Mouse (Mus musculus): ENCODE measurements at regions not wholly inside any gene's neighbourhood (a gene's known extent, or its start where the extent isn't known, plus 50 kb on each side); places are given as distances from the start of the nearest gene placed in this dataset.

DNA sequence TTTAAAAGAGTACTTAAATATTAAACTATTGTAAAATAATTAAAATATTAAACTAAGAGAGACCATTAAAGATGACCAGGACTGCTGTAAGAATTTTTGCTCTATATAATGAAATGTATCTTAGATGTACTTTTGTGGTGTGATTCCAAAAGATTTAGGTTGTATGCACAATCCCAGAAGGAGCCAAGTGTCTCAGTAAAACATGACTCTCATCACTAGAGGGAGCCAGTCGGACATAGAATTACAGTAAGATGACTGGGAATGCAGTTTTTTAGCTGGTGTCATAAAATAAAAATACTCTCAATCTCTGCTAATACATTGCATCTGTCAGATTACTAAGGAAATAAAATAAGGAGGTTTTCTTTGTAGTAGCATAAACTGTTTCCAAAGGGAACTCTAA, 316.9 kb upstream of the Mme start:
- no peak overlapping the region for H3K27ac ChIP-seq (replicated peaks)
- H3K9ac ChIP-seq (ENCODE audit: low read length): no peak overlapping the region
- TF ChIP-seq CTCF (IDR thresholded peaks at IDR 0.05; ENCODE audit: low read depth) (peak; percentile 61), EP300 (optimal IDR thresholded peaks at IDR 0.05) (no peak)
- 3% methylated on average over 1 of the region's 1 CpGs for WGBS
- no peaks in the 10 kb centered on the region for H3K36me3 ChIP-seq (ENCODE audit: control insufficient read depth, insufficient read depth, low read length)
- no peak overlapping the region for H3K4me2 ChIP-seq (replicated peaks; ENCODE audit: low read depth)
- no peaks in the 10 kb centered on the region for H3K9me3 ChIP-seq (ENCODE audit: control insufficient read depth, low read length)
- ATAC-seq (ENCODE audit: low FRiP score, low TSS enrichment): no peak
- no peaks in the 10 kb centered on the region for H3K27me3 ChIP-seq (ENCODE audit: control insufficient read depth, insufficient read depth, low read length)
- H3K4me1 ChIP-seq (replicated peaks; ENCODE audit: control insufficient read depth, insufficient read depth): no peaks in the 10 kb centered on the region
- H3K4me3 ChIP-seq (ENCODE audit: low read depth, low read length): no peak overlapping the region
- no peak for DNase-seq (ENCODE audit: low spot score)

DNA sequence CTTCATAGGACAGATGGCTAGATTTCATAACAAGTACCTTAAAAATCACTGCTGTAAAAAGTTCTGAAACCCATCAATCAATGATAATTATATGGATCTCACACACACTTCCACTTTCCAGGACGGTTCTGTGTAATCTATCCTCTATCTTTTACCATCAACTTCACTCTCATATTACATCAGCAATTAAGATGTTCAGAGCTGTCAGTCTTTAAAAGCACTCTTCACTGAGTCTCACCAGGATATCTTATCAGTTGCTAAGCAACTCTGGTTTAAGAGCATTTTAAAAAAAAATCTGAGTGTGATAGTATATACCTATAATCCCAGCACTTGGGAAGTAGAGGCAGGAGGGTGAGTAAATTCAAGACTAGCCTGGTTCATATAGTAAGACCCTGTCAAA, 312.0 kb upstream of the Gpr149 start:
- DNase-seq (ENCODE audit: low spot score) (no peak), ATAC-seq (ENCODE audit: low FRiP score, low TSS enrichment) (no peak)
- no peak overlapping the region for H3K27ac ChIP-seq (replicated peaks)
- H3K9me3 ChIP-seq (ENCODE audit: control insufficient read depth, low read length): no peaks in the 10 kb centered on the region
- H3K27me3 ChIP-seq (ENCODE audit: control insufficient read depth, insufficient read depth, low read length): no peaks in the 10 kb centered on the region
- no peak overlapping the region for H3K4me2 ChIP-seq (replicated peaks; ENCODE audit: low read depth)
- H3K36me3 ChIP-seq (ENCODE audit: control insufficient read depth, insufficient read depth, low read length): no peaks in the 10 kb centered on the region
- 24% methylated on average over 1 of the region's 1 CpGs for WGBS
- no peak overlapping the region for H3K9ac ChIP-seq (ENCODE audit: low read length)
- TF ChIP-seq CTCF (IDR thresholded peaks at IDR 0.05; ENCODE audit: low read depth): no peak
- no peak for TF ChIP-seq EP300 (optimal IDR thresholded peaks at IDR 0.05)
- no peak overlapping the region for H3K4me3 ChIP-seq (ENCODE audit: low read depth, low read length)
- H3K4me1 ChIP-seq (replicated peaks; ENCODE audit: control insufficient read depth, insufficient read depth): no peaks in the 10 kb centered on the region

DNA sequence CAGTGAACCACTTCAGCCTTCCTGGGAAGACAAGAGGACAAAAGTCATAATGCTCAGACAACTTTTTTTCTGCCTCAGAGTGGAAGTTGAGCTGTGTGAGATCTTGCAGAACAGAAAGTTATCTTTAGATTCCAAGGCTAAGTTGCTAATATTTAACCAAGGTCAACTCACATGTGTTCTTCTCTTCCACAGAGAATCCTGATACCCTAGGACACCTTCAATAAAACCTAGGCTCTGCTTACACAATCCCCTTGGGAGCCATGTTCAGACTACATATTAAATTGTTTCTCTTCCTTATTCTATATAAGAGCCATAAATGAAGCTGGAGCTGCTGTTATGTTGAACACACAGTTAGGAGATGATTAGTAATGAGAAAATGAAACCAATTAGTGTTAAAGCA, 280.2 kb upstream of the Gpr149 start:
- Histone ChIP-seq H3K4me3 (ENCODE audit: low read depth, low read length) (no peak overlapping the region), H3K9me3 (ENCODE audit: control insufficient read depth, low read length) (no peaks in the 10 kb centered on the region), H3K4me2 (replicated peaks; ENCODE audit: low read depth) (no peak overlapping the region), H3K4me1 (replicated peaks; ENCODE audit: control insufficient read depth, insufficient read depth) (no peaks in the 10 kb centered on the region), H3K27ac (replicated peaks) (no peak overlapping the region), H3K36me3 (ENCODE audit: control insufficient read depth, insufficient read depth, low read length) (no peaks in the 10 kb centered on the region), H3K27me3 (ENCODE audit: control insufficient read depth, insufficient read depth, low read length) (no peaks in the 10 kb centered on the region), H3K9ac (ENCODE audit: low read length) (no peak overlapping the region)
- no peak for DNase-seq (ENCODE audit: low spot score)
- ATAC-seq (ENCODE audit: low FRiP score, low TSS enrichment): no peak
- TF ChIP-seq EP300 (optimal IDR thresholded peaks at IDR 0.05) (no peak), CTCF (IDR thresholded peaks at IDR 0.05; ENCODE audit: low read depth) (no peak)

GRCm38 (mm10) chr3:62882310-62883073, 277.6 kb upstream of the Gpr149 start:
- Histone ChIP-seq H3K4me3 (ENCODE audit: low read depth, low read length) (no peak overlapping the region), H3K36me3 (ENCODE audit: control insufficient read depth, insufficient read depth, low read length) (no peaks in the 10 kb centered on the region), H3K4me2 (replicated peaks; ENCODE audit: low read depth) (no peak overlapping the region), H3K4me1 (replicated peaks; ENCODE audit: control insufficient read depth, insufficient read depth) (no peaks in the 10 kb centered on the region), H3K9me3 (ENCODE audit: control insufficient read depth, low read length) (no peaks in the 10 kb centered on the region), H3K27me3 (ENCODE audit: control insufficient read depth, insufficient read depth, low read length) (no peaks in the 10 kb centered on the region), H3K9ac (ENCODE audit: low read length) (no peak overlapping the region), H3K27ac (replicated peaks) (no peak overlapping the region)
- DNase-seq (ENCODE audit: low spot score): no peak
- TF ChIP-seq EP300 (optimal IDR thresholded peaks at IDR 0.05) (no peak), CTCF (IDR thresholded peaks at IDR 0.05; ENCODE audit: low read depth) (no peak)
- 62% methylated on average over 3 of the region's 3 CpGs for WGBS
- ATAC-seq (ENCODE audit: low FRiP score, low TSS enrichment): no peak

DNA sequence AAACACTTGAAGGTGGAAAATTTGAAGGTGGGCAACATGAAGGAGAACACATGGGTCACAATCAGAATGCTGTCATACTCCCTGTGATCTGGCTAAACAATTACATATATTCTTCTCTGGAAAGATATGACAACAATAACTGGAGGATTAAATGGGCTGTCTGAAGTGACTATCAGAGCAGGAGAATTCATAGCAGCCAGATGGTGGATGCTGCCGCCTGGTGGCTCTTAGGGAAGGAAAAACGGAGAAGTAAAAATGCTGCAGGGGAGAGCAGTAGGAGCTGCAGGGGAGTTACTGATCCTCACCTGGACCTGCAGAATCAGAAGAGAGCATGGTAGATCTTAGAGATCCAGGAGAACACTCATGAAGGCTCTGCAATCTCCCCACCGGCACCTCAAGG, 255.8 kb upstream of the Gpr149 start:
- peak; percentile 73 for TF ChIP-seq CTCF (IDR thresholded peaks at IDR 0.05; ENCODE audit: low read depth)
- TF ChIP-seq EP300 (optimal IDR thresholded peaks at IDR 0.05): no peak
- Histone ChIP-seq H3K27ac (replicated peaks) (no peak overlapping the region), H3K36me3 (ENCODE audit: control insufficient read depth, insufficient read depth, low read length) (no peaks in the 10 kb centered on the region), H3K4me2 (replicated peaks; ENCODE audit: low read depth) (no peak overlapping the region), H3K27me3 (ENCODE audit: control insufficient read depth, insufficient read depth, low read length) (no peaks in the 10 kb centered on the region), H3K4me3 (ENCODE audit: low read depth, low read length) (no peak overlapping the region), H3K9ac (ENCODE audit: low read length) (no peak overlapping the region), H3K4me1 (replicated peaks; ENCODE audit: control insufficient read depth, insufficient read depth) (no peaks in the 10 kb centered on the region), H3K9me3 (ENCODE audit: control insufficient read depth, low read length) (no peaks in the 10 kb centered on the region)
- peak; percentile 13 for DNase-seq (ENCODE audit: low spot score)
- no peak for ATAC-seq (ENCODE audit: low FRiP score, low TSS enrichment)
- WGBS: 20% methylated on average over 3 of the region's 3 CpGs

- ATAC-seq (ENCODE audit: low FRiP score, low TSS enrichment): no peak
- Histone ChIP-seq H3K4me1 (replicated peaks; ENCODE audit: control insufficient read depth, insufficient read depth) (no peaks in the 10 kb centered on the region), H3K4me3 (ENCODE audit: low read depth, low read length) (no peak overlapping the region), H3K4me2 (replicated peaks; ENCODE audit: low read depth) (no peak overlapping the region), H3K9ac (ENCODE audit: low read length) (no peak overlapping the region), H3K27me3 (ENCODE audit: control insufficient read depth, insufficient read depth, low read length) (no peaks in the 10 kb centered on the region), H3K36me3 (ENCODE audit: control insufficient read depth, insufficient read depth, low read length) (no peaks in the 10 kb centered on the region), H3K9me3 (ENCODE audit: control insufficient read depth, low read length) (no peaks in the 10 kb centered on the region), H3K27ac (replicated peaks) (no peak overlapping the region)
- no peak for TF ChIP-seq EP300 (optimal IDR thresholded peaks at IDR 0.05)
- no peak for TF ChIP-seq CTCF (IDR thresholded peaks at IDR 0.05; ENCODE audit: low read depth)
- WGBS: 32% methylated on average over 10 of the region's 10 CpGs
- DNase-seq (ENCODE audit: low spot score): no peak
These were observed 230.9 kb upstream of the Gpr149 start for GRCm38 (mm10) chr3:62835695-62836476.

Measured in stomach, postnatal 0 days (tissue).